Mouse (Mus musculus): Measurements from ENCODE around the gene Vav3. TPM values are rescaled to one million over a fixed set of nuclear protein-coding genes. Genes with fewer than 3 reads are reported as not detected.

Vav3 gene
- polyA plus RNA-seq, 1 experiment from 2014 or later: 28.3 TPM

- Histone ChIP-seq H3K27ac (no peak overlapping the region), H3K4me3 (replicated peaks; ENCODE audit: low read depth, low read length) (no peak overlapping the region), H3K4me1 (replicated peaks; ENCODE audit: insufficient read depth, low read length) (0 out of 2 replicates have a peak, but pooled peaks cover 5% of the 10 kb centered on the region), H3K9me3 (replicated peaks; ENCODE audit: low read length) (no peaks in the 10 kb centered on the region), H3K4me2 (ENCODE audit: low read length) (no peak overlapping the region), H3K36me3 (ENCODE audit: insufficient read depth, low read length) (no peaks in the 10 kb centered on the region), H3K9ac (ENCODE audit: low read depth, low read length) (no peak overlapping the region), H3K27me3 (ENCODE audit: insufficient read depth, low read length) (no peaks in the 10 kb centered on the region)
- peak; percentile 42 for DNase-seq (ENCODE audit: low spot score)
- TF ChIP-seq CTCF (IDR thresholded peaks at IDR 0.05; ENCODE audit: low read depth): no peak
- ATAC-seq (replicated peaks; ENCODE audit: low FRiP score, low read depth): no peak
- 48% methylated on average over 2 of the region's 2 CpGs for WGBS
These were observed 111.5 kb downstream of the Vav3 start for GRCm38 (mm10) chr3:109451966-109452365.

- H3K27me3 ChIP-seq (ENCODE audit: insufficient read depth, low read length): no peaks in the 10 kb centered on the region
- WGBS: 62% methylated on average over 1 of the region's 1 CpGs
- H3K27ac ChIP-seq: no peak overlapping the region
- 0 out of 2 replicates have a peak, but pooled peaks cover 5% of the 10 kb centered on the region for H3K4me1 ChIP-seq (replicated peaks; ENCODE audit: insufficient read depth, low read length)
- no peak overlapping the region for H3K4me2 ChIP-seq (ENCODE audit: low read length)
- H3K9me3 ChIP-seq (replicated peaks; ENCODE audit: low read length): no peaks in the 10 kb centered on the region
- no peak for ATAC-seq (replicated peaks; ENCODE audit: low FRiP score, low read depth)
- no peaks in the 10 kb centered on the region for H3K36me3 ChIP-seq (ENCODE audit: insufficient read depth, low read length)
- no peak overlapping the region for H3K4me3 ChIP-seq (replicated peaks; ENCODE audit: low read depth, low read length)
- no peak for DNase-seq (ENCODE audit: low spot score)
- no peak overlapping the region for H3K9ac ChIP-seq (ENCODE audit: low read depth, low read length)
- TF ChIP-seq CTCF (IDR thresholded peaks at IDR 0.05; ENCODE audit: low read depth): no peak
These were observed 114.2 kb downstream of the Vav3 start for GRCm38 (mm10) chr3:109454633-109455032.

- WGBS: 79% methylated on average over 1 of the region's 1 CpGs
- ATAC-seq (replicated peaks; ENCODE audit: low FRiP score, low read depth) (no peak), DNase-seq (ENCODE audit: low spot score) (no peak)
These were observed 115.9 kb downstream of the Vav3 start for GRCm38 (mm10) chr3:109456340-109456739.

GRCm38 (mm10) chr3:109463684-109464083 is 123.2 kb downstream of the Vav3 start:
- Histone ChIP-seq H3K9me3 (replicated peaks; ENCODE audit: low read length) (no peaks in the 10 kb centered on the region), H3K4me2 (ENCODE audit: low read length) (no peak overlapping the region), H3K36me3 (ENCODE audit: insufficient read depth, low read length) (no peaks in the 10 kb centered on the region), H3K27ac (no peak overlapping the region), H3K27me3 (ENCODE audit: insufficient read depth, low read length) (no peaks in the 10 kb centered on the region), H3K9ac (ENCODE audit: low read depth, low read length) (no peak overlapping the region), H3K4me1 (replicated peaks; ENCODE audit: insufficient read depth, low read length) (no peaks in the 10 kb centered on the region), H3K4me3 (replicated peaks; ENCODE audit: low read depth, low read length) (no peak overlapping the region)
- DNase-seq (ENCODE audit: low spot score): no peak
- ATAC-seq (replicated peaks; ENCODE audit: low FRiP score, low read depth): no peak
- WGBS: 78% methylated on average over 6 of the region's 6 CpGs
- no peak for TF ChIP-seq CTCF (IDR thresholded peaks at IDR 0.05; ENCODE audit: low read depth)

More at GRCm38 (mm10) chr3:109456340-109456739, 115.9 kb downstream of the Vav3 start:
- no peaks in the 10 kb centered on the region for H3K9me3 ChIP-seq (replicated peaks; ENCODE audit: low read length)
- H3K27ac ChIP-seq: no peak overlapping the region
- H3K36me3 ChIP-seq (ENCODE audit: insufficient read depth, low read length): no peaks in the 10 kb centered on the region
- H3K4me2 ChIP-seq (ENCODE audit: low read length): no peak overlapping the region
- H3K4me3 ChIP-seq (replicated peaks; ENCODE audit: low read depth, low read length): no peak overlapping the region
- no peaks in the 10 kb centered on the region for H3K27me3 ChIP-seq (ENCODE audit: insufficient read depth, low read length)
- H3K9ac ChIP-seq (ENCODE audit: low read depth, low read length): no peak overlapping the region
- no peak for TF ChIP-seq CTCF (IDR thresholded peaks at IDR 0.05; ENCODE audit: low read depth)
- 0 out of 2 replicates have a peak, but pooled peaks cover 5% of the 10 kb centered on the region for H3K4me1 ChIP-seq (replicated peaks; ENCODE audit: insufficient read depth, low read length)

- H3K4me1 ChIP-seq (replicated peaks; ENCODE audit: insufficient read depth, low read length): no peaks in the 10 kb centered on the region
- H3K4me3 ChIP-seq (replicated peaks; ENCODE audit: low read depth, low read length): no peak overlapping the region
- WGBS: 69% methylated on average over 8 of the region's 8 CpGs
- no peak overlapping the region for H3K27ac ChIP-seq
- H3K4me2 ChIP-seq (ENCODE audit: low read length): no peak overlapping the region
- no peaks in the 10 kb centered on the region for H3K36me3 ChIP-seq (ENCODE audit: insufficient read depth, low read length)
- no peaks in the 10 kb centered on the region for H3K9me3 ChIP-seq (replicated peaks; ENCODE audit: low read length)
- H3K9ac ChIP-seq (ENCODE audit: low read depth, low read length): no peak overlapping the region
- no peak for TF ChIP-seq CTCF (IDR thresholded peaks at IDR 0.05; ENCODE audit: low read depth)
- no peaks in the 10 kb centered on the region for H3K27me3 ChIP-seq (ENCODE audit: insufficient read depth, low read length)
- no peak for DNase-seq (ENCODE audit: low spot score)
- no peak for ATAC-seq (replicated peaks; ENCODE audit: low FRiP score, low read depth)
These were observed 124.1 kb downstream of the Vav3 start for GRCm38 (mm10) chr3:109464600-109464999.

- H3K27ac ChIP-seq: no peak overlapping the region
- DNase-seq (ENCODE audit: low spot score): no peak
- no peak for TF ChIP-seq CTCF (IDR thresholded peaks at IDR 0.05; ENCODE audit: low read depth)
- no peak for ATAC-seq (replicated peaks; ENCODE audit: low FRiP score, low read depth)
- no peak overlapping the region for H3K4me3 ChIP-seq (replicated peaks; ENCODE audit: low read depth, low read length)
- no peak overlapping the region for H3K4me2 ChIP-seq (ENCODE audit: low read length)
- no peaks in the 10 kb centered on the region for H3K9me3 ChIP-seq (replicated peaks; ENCODE audit: low read length)
- no peak overlapping the region for H3K9ac ChIP-seq (ENCODE audit: low read depth, low read length)
- H3K4me1 ChIP-seq (replicated peaks; ENCODE audit: insufficient read depth, low read length): no peaks in the 10 kb centered on the region
- H3K27me3 ChIP-seq (ENCODE audit: insufficient read depth, low read length): no peaks in the 10 kb centered on the region
- no peaks in the 10 kb centered on the region for H3K36me3 ChIP-seq (ENCODE audit: insufficient read depth, low read length)
These were observed 126.1 kb downstream of the Vav3 start for GRCm38 (mm10) chr3:109466541-109466940.

GRCm38 (mm10) chr3:109467288-109467687 is 126.8 kb downstream of the Vav3 start:
- Histone ChIP-seq H3K4me3 (replicated peaks; ENCODE audit: low read depth, low read length) (no peak overlapping the region), H3K4me1 (replicated peaks; ENCODE audit: insufficient read depth, low read length) (no peaks in the 10 kb centered on the region), H3K27me3 (ENCODE audit: insufficient read depth, low read length) (no peaks in the 10 kb centered on the region), H3K27ac (no peak overlapping the region), H3K9ac (ENCODE audit: low read depth, low read length) (no peak overlapping the region), H3K4me2 (ENCODE audit: low read length) (no peak overlapping the region), H3K9me3 (replicated peaks; ENCODE audit: low read length) (no peaks in the 10 kb centered on the region), H3K36me3 (ENCODE audit: insufficient read depth, low read length) (no peaks in the 10 kb centered on the region)
- peak; percentile 71 for ATAC-seq (replicated peaks; ENCODE audit: low FRiP score, low read depth)
- WGBS: 53% methylated on average over 4 of the region's 4 CpGs
- peak; percentile 46 for DNase-seq (ENCODE audit: low spot score)
- TF ChIP-seq CTCF (IDR thresholded peaks at IDR 0.05; ENCODE audit: low read depth): peak; percentile 49

Measured in kidney, postnatal 0 days (tissue).